Mouse (Mus musculus): ENCODE data around the gene Ccser1. TPM values are rescaled to one million over a fixed set of nuclear protein-coding genes. Genes with fewer than 3 reads are reported as not detected.
"Not testable (repeated sequence)": the region's sequence is repeated elsewhere in the genome, so short reads cannot be mapped to it uniquely, and the experiment has no call there.

Gene Ccser1
- polyA plus RNA-seq, 1 experiment = 26.2 TPM

DNA sequence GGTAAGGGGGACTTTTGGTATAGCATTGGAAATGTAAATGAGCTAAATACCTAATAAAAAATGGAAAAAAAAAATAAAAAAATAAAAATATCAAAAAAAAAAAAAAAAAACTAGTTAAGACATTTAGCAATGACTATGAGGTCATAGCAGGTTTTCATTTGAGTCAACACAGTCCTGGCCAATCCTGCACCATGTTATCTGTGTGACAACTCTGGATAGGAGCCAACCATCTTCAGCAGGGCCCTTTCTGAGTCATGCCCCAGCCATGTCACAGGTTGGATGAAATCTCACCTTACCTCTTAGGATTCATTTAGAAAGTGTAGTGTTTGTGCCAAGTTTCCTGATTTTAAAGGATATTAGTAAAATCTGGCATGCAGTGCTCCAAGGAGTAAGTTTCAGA, 45.2 kb downstream of the Ccser1 start:
- no peak for TF ChIP-seq POLR2A (IDR thresholded peaks at IDR 0.05; ENCODE audit: borderline replicate concordance, extremely low read depth, insufficient read depth, insufficient read length, poor library complexity, severe bottlenecking)
- TF ChIP-seq CTCF (IDR thresholded peaks at IDR 0.05; ENCODE audit: borderline replicate concordance, extremely low read depth, insufficient read depth, insufficient read length) = no peak
- no peak for DNase-seq (ENCODE audit: low read depth)

DNA sequence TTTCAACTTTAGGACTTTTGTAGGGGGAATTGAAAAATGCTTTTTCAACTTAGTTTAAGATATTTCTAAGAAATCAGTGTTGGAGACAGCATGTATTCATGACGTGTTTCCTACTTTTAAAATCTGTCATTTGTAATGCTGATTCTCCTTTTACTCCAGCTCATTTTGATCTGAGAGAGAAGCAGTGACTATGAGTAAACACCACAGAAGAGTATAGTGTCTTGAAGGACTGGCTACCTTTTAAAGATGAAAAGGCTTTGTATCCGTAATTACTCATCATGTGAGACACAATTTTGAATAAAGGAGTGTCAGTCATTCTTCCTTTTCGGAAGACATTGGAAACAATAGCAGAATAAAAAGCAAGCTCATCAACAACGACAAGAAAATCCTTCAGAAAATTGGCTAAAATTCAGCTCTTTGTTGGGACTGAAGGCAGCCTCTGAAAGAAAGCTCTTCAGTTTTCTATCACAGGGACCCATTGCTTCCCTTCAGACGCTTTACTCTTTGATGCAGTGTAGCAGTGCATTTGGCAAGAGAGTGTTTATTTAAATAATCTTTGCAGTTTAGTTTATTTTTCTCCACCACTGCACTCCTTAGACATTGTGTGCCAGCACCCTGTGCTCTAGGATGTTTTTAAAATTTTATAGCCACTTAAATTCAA, 50.1 kb downstream of the Ccser1 start:
- TF ChIP-seq CTCF (IDR thresholded peaks at IDR 0.05; ENCODE audit: borderline replicate concordance, extremely low read depth, insufficient read depth, insufficient read length) (no peak), POLR2A (IDR thresholded peaks at IDR 0.05; ENCODE audit: borderline replicate concordance, extremely low read depth, insufficient read depth, insufficient read length, poor library complexity, severe bottlenecking) (no peak)
- DNase-seq (ENCODE audit: low read depth) = peak; percentile 80

- DNase-seq (ENCODE audit: low read depth) = no peak
- TF ChIP-seq CTCF (IDR thresholded peaks at IDR 0.05; ENCODE audit: borderline replicate concordance, extremely low read depth, insufficient read depth, insufficient read length) = no peak
Observed at GRCm38 (mm10) chr6:61233060-61233459, 52.9 kb downstream of the Ccser1 start.

DNA sequence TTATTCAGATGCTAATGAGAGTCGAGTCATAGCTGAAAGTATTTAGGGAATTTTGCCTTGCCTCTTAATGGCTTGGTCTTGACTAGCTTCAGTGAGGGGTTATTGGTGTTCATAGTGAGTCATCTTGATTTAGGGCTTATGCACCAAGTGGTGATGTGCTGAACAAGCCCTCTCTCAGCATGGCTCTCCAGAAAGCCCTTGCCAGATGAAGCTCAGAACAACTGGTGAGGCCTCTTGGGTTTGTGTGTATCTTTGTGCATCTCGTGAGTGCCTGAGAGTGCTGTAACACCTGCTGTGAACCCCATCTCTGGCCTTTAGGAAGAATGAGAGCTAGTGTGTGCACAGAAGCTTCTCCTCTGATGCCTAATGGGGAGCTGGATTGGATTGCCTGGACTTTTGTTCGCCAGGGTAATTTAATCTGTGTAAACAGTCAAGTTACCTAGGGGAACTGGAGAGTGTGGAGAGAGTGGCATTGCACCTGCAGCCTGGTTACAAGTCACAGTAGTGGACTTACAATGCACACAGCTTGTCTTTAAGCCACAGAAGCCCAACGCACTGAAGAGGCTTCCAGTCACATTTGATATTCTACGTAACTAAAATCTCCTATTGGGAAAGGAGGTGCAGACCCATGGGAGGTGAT, 53.5 kb downstream of the Ccser1 start:
- DNase-seq (ENCODE audit: low read depth) = peak; percentile 39
- TF ChIP-seq POLR2A (IDR thresholded peaks at IDR 0.05; ENCODE audit: borderline replicate concordance, extremely low read depth, insufficient read depth, insufficient read length, poor library complexity, severe bottlenecking) (no peak), CTCF (IDR thresholded peaks at IDR 0.05; ENCODE audit: borderline replicate concordance, extremely low read depth, insufficient read depth, insufficient read length) (no peak)

GRCm38 (mm10) chr6:61240618-61241017, 60.5 kb downstream of the Ccser1 start:
- no peak for TF ChIP-seq POLR2A (IDR thresholded peaks at IDR 0.05; ENCODE audit: borderline replicate concordance, extremely low read depth, insufficient read depth, insufficient read length, poor library complexity, severe bottlenecking)
- no peak for TF ChIP-seq CTCF (IDR thresholded peaks at IDR 0.05; ENCODE audit: borderline replicate concordance, extremely low read depth, insufficient read depth, insufficient read length)
- peak; percentile 79 for DNase-seq (ENCODE audit: low read depth)

DNA sequence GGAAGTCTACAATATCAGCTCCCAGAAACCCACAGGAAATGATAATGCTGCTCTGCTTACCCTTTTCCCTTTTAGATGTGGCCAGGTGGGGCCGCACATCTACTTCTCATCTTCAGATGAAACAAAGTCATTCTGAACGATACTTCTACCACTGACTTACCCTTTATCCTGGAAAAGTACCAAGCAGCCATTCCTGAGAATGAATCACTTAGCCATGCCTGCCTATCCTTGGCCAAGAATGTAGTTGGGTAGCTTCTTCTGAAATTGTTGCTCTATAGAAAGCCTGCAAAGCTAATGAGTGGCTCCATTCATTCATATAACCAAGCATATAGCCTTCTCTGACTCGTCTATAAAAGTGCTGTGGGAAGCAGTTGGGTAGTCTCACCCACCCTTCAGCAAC, 62.4 kb downstream of the Ccser1 start:
- DNase-seq (ENCODE audit: low read depth) = no peak
- TF ChIP-seq CTCF (IDR thresholded peaks at IDR 0.05; ENCODE audit: borderline replicate concordance, extremely low read depth, insufficient read depth, insufficient read length) (no peak), POLR2A (IDR thresholded peaks at IDR 0.05; ENCODE audit: borderline replicate concordance, extremely low read depth, insufficient read depth, insufficient read length, poor library complexity, severe bottlenecking) (no peak)

DNA sequence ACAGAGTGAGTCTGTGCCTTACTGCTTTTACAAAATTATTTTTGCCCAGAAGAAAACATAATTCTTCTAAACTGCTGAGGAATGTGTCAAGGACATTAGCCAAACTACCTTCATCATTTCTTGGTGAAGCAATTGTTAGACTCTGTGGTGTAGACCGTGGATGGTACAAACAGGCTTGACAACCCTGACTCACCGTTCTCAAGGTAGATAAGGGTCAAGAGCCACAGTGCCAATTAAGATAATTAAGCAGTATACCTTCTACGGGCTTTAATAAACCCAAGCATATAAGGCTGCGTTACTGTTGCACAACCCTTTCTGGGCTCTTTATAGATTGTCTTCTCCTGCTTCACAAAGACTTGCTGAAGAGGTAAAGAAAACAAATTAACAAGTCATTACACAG, 66.4 kb downstream of the Ccser1 start:
- no peak for DNase-seq (ENCODE audit: low read depth)
- no peak for TF ChIP-seq POLR2A (IDR thresholded peaks at IDR 0.05; ENCODE audit: borderline replicate concordance, extremely low read depth, insufficient read depth, insufficient read length, poor library complexity, severe bottlenecking)
- TF ChIP-seq CTCF (IDR thresholded peaks at IDR 0.05; ENCODE audit: borderline replicate concordance, extremely low read depth, insufficient read depth, insufficient read length) = no peak

GRCm38 (mm10) chr6:61247842-61248472, 67.8 kb downstream of the Ccser1 start:
- DNase-seq (ENCODE audit: low read depth) = peak; percentile 60
- TF ChIP-seq CTCF (IDR thresholded peaks at IDR 0.05; ENCODE audit: borderline replicate concordance, extremely low read depth, insufficient read depth, insufficient read length) (no peak), POLR2A (IDR thresholded peaks at IDR 0.05; ENCODE audit: borderline replicate concordance, extremely low read depth, insufficient read depth, insufficient read length, poor library complexity, severe bottlenecking) (no peak)

GRCm38 (mm10) chr6:61248700-61249099, 68.6 kb downstream of the Ccser1 start:
- TF ChIP-seq CTCF (IDR thresholded peaks at IDR 0.05; ENCODE audit: borderline replicate concordance, extremely low read depth, insufficient read depth, insufficient read length) (peak; percentile 12; the same call in 1 of the 2 replicates), POLR2A (IDR thresholded peaks at IDR 0.05; ENCODE audit: borderline replicate concordance, extremely low read depth, insufficient read depth, insufficient read length, poor library complexity, severe bottlenecking) (no peak)
- DNase-seq (ENCODE audit: low read depth) = peak; percentile 63

- no peak for TF ChIP-seq CTCF (IDR thresholded peaks at IDR 0.05; ENCODE audit: borderline replicate concordance, extremely low read depth, insufficient read depth, insufficient read length)
- no peak for DNase-seq (ENCODE audit: low read depth)
Observed at GRCm38 (mm10) chr6:61251232-61251631, 71.1 kb downstream of the Ccser1 start.

DNA sequence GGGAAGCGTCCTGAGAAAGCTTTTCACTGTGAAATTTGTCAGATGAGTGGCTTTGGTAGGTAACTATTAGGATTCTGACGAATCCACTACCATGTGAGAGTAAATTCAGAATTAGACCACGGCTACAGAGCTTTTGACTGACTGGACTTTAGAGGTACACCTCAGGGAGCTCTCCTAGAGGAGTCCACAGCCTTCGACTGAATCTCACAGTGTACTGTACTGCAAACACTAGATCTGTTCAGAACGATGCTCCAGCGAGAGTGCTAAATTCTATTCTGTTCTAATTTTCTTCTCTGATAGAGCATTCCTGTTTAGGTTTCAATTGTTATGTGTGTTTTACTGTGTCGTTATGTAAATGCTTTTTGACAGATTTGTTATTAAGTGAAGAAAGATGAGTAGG, 72.8 kb downstream of the Ccser1 start:
- TF ChIP-seq POLR2A (IDR thresholded peaks at IDR 0.05; ENCODE audit: borderline replicate concordance, extremely low read depth, insufficient read depth, insufficient read length, poor library complexity, severe bottlenecking) (no peak), CTCF (IDR thresholded peaks at IDR 0.05; ENCODE audit: borderline replicate concordance, extremely low read depth, insufficient read depth, insufficient read length) (no peak)
- no peak for DNase-seq (ENCODE audit: low read depth)

- DNase-seq (ENCODE audit: low read depth) = not testable (repeated sequence)
Observed at GRCm38 (mm10) chr6:61255874-61256273, 75.8 kb downstream of the Ccser1 start.

All from brain, embryonic 14.5 days (tissue).